Mouse (Mus musculus) ES-Bruce4 (cell line): Measurements from ENCODE around the gene Palm3. TPM values are rescaled to one million over a fixed set of nuclear protein-coding genes. Genes with fewer than 3 reads are reported as not detected.

Source experiments
- H3K27ac ChIP-seq: 2 replicates; pipeline ENCODE4 v1.5.1; 2012; ENCODE audit warnings: low read length, inconsistent platforms; ENCODE audit not compliant: insufficient read depth
- H3K27me3 ChIP-seq: 2 replicates; pipeline ENCODE4 v1.6.1; 2012; ENCODE audit warnings: mild to moderate bottlenecking, low read length, inconsistent platforms; ENCODE audit not compliant: control insufficient read depth, poor library complexity, insufficient read depth, severe bottlenecking
- H3K36me3 ChIP-seq: 2 replicates; pipeline ENCODE4 v1.6.1; 2012; ENCODE audit warnings: inconsistent platforms, mild to moderate bottlenecking, low read length, moderate library complexity; ENCODE audit not compliant: control insufficient read depth, poor library complexity, insufficient read depth, severe bottlenecking
- H3K4me1 ChIP-seq: one replicate; pipeline ENCODE4 v1.8.1; 2011; ENCODE audit warnings: low read length; ENCODE audit not compliant: control insufficient read depth, insufficient read depth
- H3K4me3 ChIP-seq: 2 replicates; pipeline ENCODE4 v1.5.1; 2011; ENCODE audit warnings: low read depth, mild to moderate bottlenecking, low read length
- H3K9ac ChIP-seq: 2 replicates; pipeline ENCODE4 v1.6.1; 2012; ENCODE audit warnings: low read depth, mild to moderate bottlenecking, inconsistent platforms; ENCODE audit not compliant: poor library complexity, severe bottlenecking
- H3K9me3 ChIP-seq: replicated peaks from 2 replicates; pipeline ENCODE4 v1.6.1; 2012; ENCODE audit warnings: mild to moderate bottlenecking, low read length, inconsistent platforms; ENCODE audit not compliant: control insufficient read depth, poor library complexity, insufficient read depth, severe bottlenecking
- CTCF ChIP-seq: IDR thresholded peaks from one replicate; pipeline ENCODE4 v1.8.1; 2011; ENCODE audit warnings: low read depth, low read length
- EP300 ChIP-seq: IDR thresholded peaks from 2 replicates; pipeline ENCODE4 v1.6.1; 2011; ENCODE audit warnings: low read depth, low read length; ENCODE audit not compliant: insufficient read depth
- POLR2A ChIP-seq: IDR thresholded peaks from one replicate; pipeline ENCODE4 v1.8.1; 2011; ENCODE audit warnings: low read length; ENCODE audit not compliant: insufficient read depth
- polyA plus RNA-seq: library from polyadenylated mRNA; stranded (reverse); fragments of >200 nt; gene quantifications from 2 replicates; pipeline ENCODE4 v1.2.4, GENCODE M21; 2011; ENCODE audit warnings: low read depth; ENCODE audit not compliant: missing spikeins, insufficient read depth, insufficient read length

Gene Palm3
- polyA plus RNA-seq, 1 experiment, result 62.8 TPM

- Histone ChIP-seq H3K27ac (no peak overlapping the region), H3K27me3 (no peaks in the 10 kb centered on the region), H3K9ac (peak overlapping the region; percentile 79), H3K4me1 (peaks cover 7% of the 10 kb centered on the region), H3K4me3 (peak overlapping the region; percentile 54), H3K36me3 (no peaks in the 10 kb centered on the region), H3K9me3 (no peaks in the 10 kb centered on the region)
- TF ChIP-seq EP300, result no peak
- TF ChIP-seq POLR2A, result peak; percentile 57
Measured at GRCm38 (mm10) chr8:84067047-84067573, 45.8 kb downstream of the Palm3 start.

DNA sequence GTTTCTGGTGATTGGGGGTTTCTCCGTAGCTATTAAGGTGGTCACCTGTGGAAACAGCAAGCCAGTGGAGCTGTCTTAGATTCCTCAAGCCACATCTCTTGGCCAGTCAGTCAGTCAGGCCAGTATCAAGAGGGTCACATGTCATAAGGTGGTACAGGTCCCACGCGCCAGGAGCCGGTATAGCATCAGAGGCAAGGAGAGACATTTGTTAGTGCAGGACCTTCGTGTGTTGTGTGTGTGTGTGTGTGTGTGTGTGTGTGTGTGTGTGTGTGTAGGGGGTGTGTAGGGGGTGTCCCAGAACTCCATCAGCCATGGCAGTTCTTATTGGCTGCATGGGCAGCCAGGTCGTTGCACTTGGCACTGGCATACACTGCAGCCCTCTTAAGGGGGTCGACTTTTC lies 46.6 kb downstream of the Palm3 start:
- H3K4me1 ChIP-seq, result peaks cover 7% of the 10 kb centered on the region
- H3K9ac ChIP-seq, result peak overlapping the region; percentile 14
- no peaks in the 10 kb centered on the region for H3K27me3 ChIP-seq
- no peaks in the 10 kb centered on the region for H3K36me3 ChIP-seq
- no peak overlapping the region for H3K4me3 ChIP-seq
- H3K9me3 ChIP-seq, result no peaks in the 10 kb centered on the region
- TF ChIP-seq CTCF (no peak), POLR2A (no peak), EP300 (no peak)
- no peak overlapping the region for H3K27ac ChIP-seq

- Histone ChIP-seq H3K27ac (no peak overlapping the region), H3K9ac (no peak overlapping the region), H3K27me3 (no peaks in the 10 kb centered on the region), H3K9me3 (no peaks in the 10 kb centered on the region), H3K36me3 (no peaks in the 10 kb centered on the region), H3K4me3 (no peak overlapping the region), H3K4me1 (peaks cover 9% of the 10 kb centered on the region)
- TF ChIP-seq EP300 (no peak), CTCF (no peak), POLR2A (no peak)
Measured at GRCm38 (mm10) chr8:84068316-84069035, 47.2 kb downstream of the Palm3 start.

DNA sequence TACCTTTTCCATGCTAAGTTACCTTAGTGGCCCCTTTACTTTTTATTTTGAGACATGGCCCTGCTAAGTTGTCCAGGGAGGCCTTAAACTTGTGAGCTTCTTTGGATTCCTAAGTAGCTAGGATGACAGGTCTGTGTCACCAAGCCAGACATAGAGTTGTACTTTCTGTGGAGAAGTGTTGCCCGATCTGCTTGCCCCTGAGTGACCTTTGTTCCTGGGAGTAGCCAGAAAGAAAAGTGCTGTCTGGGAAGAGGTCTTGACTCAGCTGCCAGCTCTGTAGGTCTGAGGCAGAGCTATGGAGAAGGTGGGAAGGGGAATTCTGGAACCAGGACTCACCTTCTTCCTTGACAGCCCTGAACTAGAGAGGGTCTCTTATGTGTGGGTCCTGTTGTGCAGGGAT lies 47.9 kb downstream of the Palm3 start:
- no peaks in the 10 kb centered on the region for H3K9me3 ChIP-seq
- no peak overlapping the region for H3K4me3 ChIP-seq
- H3K27me3 ChIP-seq, result no peaks in the 10 kb centered on the region
- H3K36me3 ChIP-seq, result no peaks in the 10 kb centered on the region
- TF ChIP-seq POLR2A, result no peak
- no peak for TF ChIP-seq EP300
- no peak for TF ChIP-seq CTCF
- H3K27ac ChIP-seq, result no peak overlapping the region
- peaks cover 8% of the 10 kb centered on the region for H3K4me1 ChIP-seq
- H3K9ac ChIP-seq, result no peak overlapping the region

DNA sequence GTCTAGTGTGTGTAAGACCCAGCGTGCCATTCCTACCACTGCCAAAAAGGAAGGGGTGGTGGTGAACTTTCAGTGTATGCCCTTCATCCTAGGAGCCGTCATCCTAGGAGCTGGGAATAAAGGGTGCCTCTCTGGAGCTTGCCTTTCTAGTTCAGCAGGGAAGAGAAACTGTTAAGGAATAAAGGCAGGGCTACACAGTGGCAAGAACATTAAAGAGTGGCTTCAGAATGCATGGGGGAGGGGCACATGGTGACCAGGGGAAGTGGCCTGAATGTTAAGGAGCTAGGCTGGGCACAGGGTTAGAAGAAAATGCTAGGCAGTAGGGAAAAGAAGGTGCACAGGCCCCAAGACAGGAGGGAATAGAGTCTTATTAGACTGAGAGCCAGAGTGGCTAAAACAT lies 48.5 kb downstream of the Palm3 start:
- Histone ChIP-seq H3K36me3 (no peaks in the 10 kb centered on the region), H3K9me3 (no peaks in the 10 kb centered on the region), H3K4me3 (no peak overlapping the region), H3K9ac (no peak overlapping the region), H3K27me3 (no peaks in the 10 kb centered on the region), H3K27ac (no peak overlapping the region), H3K4me1 (peaks cover 7% of the 10 kb centered on the region)
- TF ChIP-seq POLR2A, result no peak

DNA sequence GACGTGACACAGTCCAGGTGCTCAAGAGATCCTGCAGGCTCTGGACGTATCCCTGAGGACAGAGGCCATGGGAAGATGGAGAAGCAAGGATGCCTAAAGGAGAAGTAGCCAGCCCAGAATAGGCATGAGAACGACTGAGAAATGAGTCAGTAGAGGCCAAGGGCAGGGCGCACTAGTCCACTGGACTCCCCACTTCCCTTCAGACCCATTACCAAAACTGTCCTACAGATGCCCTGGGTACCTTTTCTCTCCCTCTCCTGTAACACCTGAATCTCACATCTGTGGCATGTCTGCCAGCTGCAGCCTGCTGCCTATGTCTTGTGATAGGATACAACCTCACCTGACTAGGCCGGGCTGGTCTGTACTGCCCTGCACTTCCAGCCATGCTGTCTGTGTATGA lies 49.0 kb downstream of the Palm3 start:
- Histone ChIP-seq H3K36me3 (no peaks in the 10 kb centered on the region), H3K9ac (no peak overlapping the region), H3K27ac (no peak overlapping the region), H3K4me3 (no peak overlapping the region), H3K4me1 (peaks cover 7% of the 10 kb centered on the region), H3K9me3 (no peaks in the 10 kb centered on the region), H3K27me3 (no peaks in the 10 kb centered on the region)
- TF ChIP-seq POLR2A (no peak), EP300 (no peak), CTCF (no peak)
